Mouse (Mus musculus): ENCODE results near the gene Filip1.

DNA sequence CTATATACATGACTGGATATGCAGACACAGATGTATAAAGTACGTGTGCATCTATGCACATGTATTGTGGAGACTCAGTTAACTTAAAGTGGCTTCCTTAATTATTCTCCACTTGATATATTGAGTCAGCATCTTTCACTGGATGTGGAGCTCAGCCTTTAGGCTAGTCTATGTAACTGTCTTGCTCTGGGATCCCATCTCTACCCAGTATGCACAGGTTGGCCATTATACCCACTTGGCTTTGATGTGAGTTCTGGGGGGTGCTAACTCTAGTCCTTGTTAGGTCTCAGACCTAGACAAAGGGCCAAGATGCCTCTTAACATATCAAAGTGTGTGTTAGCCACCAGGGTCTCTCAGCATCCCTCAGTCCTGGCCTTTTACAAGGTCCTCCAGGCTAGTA lies 181.4 kb downstream of the Filip1 start:
- TF ChIP-seq CTCF (IDR thresholded peaks at IDR 0.05; ENCODE audit: low read depth) = no peak
- TF ChIP-seq EP300 (IDR thresholded peaks at IDR 0.05; ENCODE audit: low read depth) = no peak
